Mouse (Mus musculus): ENCODE data around the gene H2-Ob. TPM values are rescaled to one million over a fixed set of nuclear protein-coding genes. Genes with fewer than 3 reads are reported as not detected.

Gene H2-Ob
- total and polyA plus RNA-seq, 2 experiments: 1.6 to 2.9 TPM

GRCm38 (mm10) chr17:34257594-34258375 is 19.1 kb downstream of the H2-Ob start, which contains the start of gene H2-Ab1:
TSS of gene H2-Ab1 (plus strand) at chr17:34257689.
- H3K4me3 ChIP-seq (ENCODE audit: insufficient read depth, low read depth, low read length): no peak within 1 kb of the TSS
- 0 out of 2 replicates have a peak, but pooled peaks cover 2% of the 10 kb centered on the region for H3K27me3 ChIP-seq (ENCODE audit: control insufficient read depth, insufficient read depth, low read length)
- 66% methylated on average over 11 of the region's 11 CpGs for WGBS
- no peaks in the 10 kb centered on the region for H3K36me3 ChIP-seq (ENCODE audit: control insufficient read depth, insufficient read depth, low read length)
- no peak within 1 kb of the TSS for H3K27ac ChIP-seq (replicated peaks; ENCODE audit: insufficient read depth, low read depth, low read length)
- TF ChIP-seq CTCF (IDR thresholded peaks at IDR 0.05; ENCODE audit: low read depth, low read length) (no peak), POLR2A (IDR thresholded peaks at IDR 0.05; ENCODE audit: extremely low read depth, insufficient read depth, low read length) (no peak)
- H3K9ac ChIP-seq (ENCODE audit: low read depth, low read length): no peak within 1 kb of the TSS
- no peaks in the 10 kb centered on the region for H3K79me2 ChIP-seq (ENCODE audit: control insufficient read depth, insufficient read depth, low read length)
- DNase-seq (ENCODE audit: extremely low read depth, low read depth, low spot score): peak; percentile 51
- no peaks in the 10 kb centered on the region for H3K4me1 ChIP-seq (ENCODE audit: control insufficient read depth, insufficient read depth, low read length)

- 72% methylated on average over 5 of the region's 5 CpGs for WGBS
- Histone ChIP-seq H3K4me3 (ENCODE audit: insufficient read depth, low read depth, low read length) (no peak overlapping the region), H3K27ac (replicated peaks; ENCODE audit: insufficient read depth, low read depth, low read length) (no peak overlapping the region), H3K4me1 (ENCODE audit: control insufficient read depth, insufficient read depth, low read length) (peaks cover 5% of the 10 kb centered on the region), H3K9ac (ENCODE audit: low read depth, low read length) (no peak overlapping the region), H3K27me3 (ENCODE audit: control insufficient read depth, insufficient read depth, low read length) (peaks cover 12% of the 10 kb centered on the region; the same call in 1 of the 2 replicates), H3K36me3 (ENCODE audit: control insufficient read depth, insufficient read depth, low read length) (no peaks in the 10 kb centered on the region), H3K79me2 (ENCODE audit: control insufficient read depth, insufficient read depth, low read length) (no peaks in the 10 kb centered on the region)
- TF ChIP-seq POLR2A (IDR thresholded peaks at IDR 0.05; ENCODE audit: extremely low read depth, insufficient read depth, low read length) (no peak), CTCF (IDR thresholded peaks at IDR 0.05; ENCODE audit: low read depth, low read length) (no peak)
- DNase-seq (ENCODE audit: extremely low read depth, low read depth, low spot score): no peak
Measured at GRCm38 (mm10) chr17:34260551-34260950, 21.8 kb downstream of the H2-Ob start.

GRCm38 (mm10) chr17:34261502-34261901 is 22.8 kb downstream of the H2-Ob start:
- Histone ChIP-seq H3K79me2 (ENCODE audit: control insufficient read depth, insufficient read depth, low read length) (no peaks in the 10 kb centered on the region), H3K4me3 (ENCODE audit: insufficient read depth, low read depth, low read length) (no peak overlapping the region), H3K36me3 (ENCODE audit: control insufficient read depth, insufficient read depth, low read length) (no peaks in the 10 kb centered on the region), H3K27me3 (ENCODE audit: control insufficient read depth, insufficient read depth, low read length) (peaks cover 12% of the 10 kb centered on the region; the same call in 1 of the 2 replicates), H3K9ac (ENCODE audit: low read depth, low read length) (no peak overlapping the region), H3K27ac (replicated peaks; ENCODE audit: insufficient read depth, low read depth, low read length) (no peak overlapping the region), H3K4me1 (ENCODE audit: control insufficient read depth, insufficient read depth, low read length) (peaks cover 5% of the 10 kb centered on the region)
- 30% methylated on average over 4 of the region's 4 CpGs for WGBS
- TF ChIP-seq CTCF (IDR thresholded peaks at IDR 0.05; ENCODE audit: low read depth, low read length) (no peak), POLR2A (IDR thresholded peaks at IDR 0.05; ENCODE audit: extremely low read depth, insufficient read depth, low read length) (no peak)
- peak; percentile 43 for DNase-seq (ENCODE audit: extremely low read depth, low read depth, low spot score)

- peaks cover 5% of the 10 kb centered on the region for H3K4me1 ChIP-seq (ENCODE audit: control insufficient read depth, insufficient read depth, low read length)
- H3K36me3 ChIP-seq (ENCODE audit: control insufficient read depth, insufficient read depth, low read length): no peaks in the 10 kb centered on the region
- H3K4me3 ChIP-seq (ENCODE audit: insufficient read depth, low read depth, low read length): peak overlapping the region; percentile 63
- 1% methylated on average over 8 of the region's 8 CpGs for whole genome bisulfite sequencing
- H3K27me3 ChIP-seq (ENCODE audit: control insufficient read depth, insufficient read depth, low read length): peaks cover 12% of the 10 kb centered on the region; the same call in 1 of the 2 replicates
- TF ChIP-seq POLR2A (IDR thresholded peaks at IDR 0.05; ENCODE audit: extremely low read depth, insufficient read depth, low read length) (no peak), CTCF (IDR thresholded peaks at IDR 0.05; ENCODE audit: low read depth, low read length) (no peak)
- DNase-seq (ENCODE audit: extremely low read depth, low read depth, low spot score): peak; percentile 58
- H3K27ac ChIP-seq (replicated peaks; ENCODE audit: insufficient read depth, low read depth, low read length): no peak overlapping the region
- peak overlapping the region; percentile 46; the same call in 1 of the 2 replicates for H3K9ac ChIP-seq (ENCODE audit: low read depth, low read length)
- no peaks in the 10 kb centered on the region for H3K79me2 ChIP-seq (ENCODE audit: control insufficient read depth, insufficient read depth, low read length)
Measured at GRCm38 (mm10) chr17:34263068-34263467, 24.4 kb downstream of the H2-Ob start.

- WGBS: 15% methylated on average over 14 of the region's 14 CpGs
- H3K27ac ChIP-seq (replicated peaks; ENCODE audit: insufficient read depth, low read depth, low read length): no peak overlapping the region
- peaks cover 10% of the 10 kb centered on the region; the same call in 1 of the 2 replicates for H3K27me3 ChIP-seq (ENCODE audit: control insufficient read depth, insufficient read depth, low read length)
- peaks cover 5% of the 10 kb centered on the region for H3K4me1 ChIP-seq (ENCODE audit: control insufficient read depth, insufficient read depth, low read length)
- no peak for TF ChIP-seq POLR2A (IDR thresholded peaks at IDR 0.05; ENCODE audit: extremely low read depth, insufficient read depth, low read length)
- peak; percentile 14; the same call in 1 of the 2 replicates for TF ChIP-seq CTCF (IDR thresholded peaks at IDR 0.05; ENCODE audit: low read depth, low read length)
- no peak for DNase-seq (ENCODE audit: extremely low read depth, low read depth, low spot score)
- 0 out of 2 replicates have a peak overlapping the region, but pooled peaks have one; percentile 11 for H3K4me3 ChIP-seq (ENCODE audit: insufficient read depth, low read depth, low read length)
- no peaks in the 10 kb centered on the region for H3K36me3 ChIP-seq (ENCODE audit: control insufficient read depth, insufficient read depth, low read length)
- H3K79me2 ChIP-seq (ENCODE audit: control insufficient read depth, insufficient read depth, low read length): no peaks in the 10 kb centered on the region
- no peak overlapping the region; the same call in 1 of the 2 replicates for H3K9ac ChIP-seq (ENCODE audit: low read depth, low read length)
Measured at GRCm38 (mm10) chr17:34263811-34264371, 25.2 kb downstream of the H2-Ob start.
